Mouse (Mus musculus): ENCODE measurements at regions not wholly inside any gene's neighbourhood (a gene's known extent, or its start where the extent isn't known, plus 50 kb on each side); places are given as distances from the start of the nearest gene placed in this dataset.

GRCm38 (mm10) chr15:88361351-88361750 is 238.8 kb upstream of the Zdhhc25 start:
- Histone ChIP-seq H3K36me3 (no peaks in the 10 kb centered on the region), H3K4me3 (no peak overlapping the region), H3K27me3 (ENCODE audit: low read depth, poor library complexity, severe bottlenecking) (no peaks in the 10 kb centered on the region), H3K9me3 (replicated peaks) (no peaks in the 10 kb centered on the region), H3K4me1 (0 out of 2 replicates have a peak, but pooled peaks cover 4% of the 10 kb centered on the region), H3K27ac (replicated peaks) (no peak overlapping the region)
- WGBS: 75% methylated on average over 5 of the region's 5 CpGs
- DNase-seq (ENCODE audit: low spot score): no peak

DNA sequence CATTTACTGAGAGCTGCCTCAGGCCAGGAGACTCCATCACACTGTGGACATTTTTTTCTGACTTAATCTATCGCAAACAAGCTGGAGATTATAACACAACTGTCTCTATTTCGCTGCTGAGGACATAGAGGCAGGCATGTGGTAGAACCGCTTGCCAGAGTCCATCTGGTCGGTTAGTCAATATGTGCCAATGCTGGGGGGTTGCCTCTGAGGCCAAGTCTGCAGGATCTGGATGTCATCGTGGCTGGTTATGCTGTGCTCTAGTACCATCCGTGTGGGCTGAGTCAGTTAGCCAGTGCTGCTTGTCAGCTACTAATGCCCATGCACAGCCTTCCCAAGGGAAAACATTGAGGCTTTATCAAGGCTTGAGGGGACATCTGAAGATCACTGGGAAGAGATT is 237.1 kb upstream of the Zdhhc25 start:
- Histone ChIP-seq H3K36me3 (no peaks in the 10 kb centered on the region), H3K4me3 (no peak overlapping the region), H3K9me3 (replicated peaks) (no peaks in the 10 kb centered on the region), H3K4me1 (0 out of 2 replicates have a peak, but pooled peaks cover 4% of the 10 kb centered on the region), H3K27me3 (ENCODE audit: low read depth, poor library complexity, severe bottlenecking) (no peaks in the 10 kb centered on the region), H3K27ac (replicated peaks) (no peak overlapping the region)
- DNase-seq (ENCODE audit: low spot score): no peak
- 85% methylated on average over 6 of the region's 6 CpGs for WGBS

DNA sequence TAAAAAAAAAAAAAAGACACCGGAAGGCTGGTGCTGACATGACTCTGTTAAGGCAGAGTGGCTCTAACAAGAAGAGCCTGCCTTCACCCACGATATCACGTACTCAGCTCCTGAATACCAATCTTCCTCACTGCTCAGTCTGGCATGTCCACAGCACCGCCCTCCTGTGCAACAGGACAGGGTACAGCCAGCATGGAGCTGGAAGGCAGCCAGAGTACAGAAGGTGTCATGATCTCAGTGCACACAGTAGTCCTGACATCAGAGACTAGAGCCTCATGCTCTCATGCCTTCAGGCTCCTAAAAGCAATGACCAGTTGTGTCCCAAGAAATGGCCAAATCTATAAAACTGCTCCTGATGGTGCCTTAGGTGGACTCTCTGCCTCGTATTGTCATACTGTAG is 229.7 kb upstream of the Zdhhc25 start:
- no peaks in the 10 kb centered on the region for H3K36me3 ChIP-seq
- no peak overlapping the region for H3K27ac ChIP-seq (replicated peaks)
- no peak overlapping the region for H3K4me3 ChIP-seq
- H3K4me1 ChIP-seq: peaks cover 4% of the 10 kb centered on the region; the same call in 1 of the 2 replicates
- no peak for DNase-seq (ENCODE audit: low spot score)
- H3K27me3 ChIP-seq (ENCODE audit: low read depth, poor library complexity, severe bottlenecking): no peaks in the 10 kb centered on the region
- no peaks in the 10 kb centered on the region for H3K9me3 ChIP-seq (replicated peaks)
- WGBS: 83% methylated on average over 5 of the region's 5 CpGs

DNA sequence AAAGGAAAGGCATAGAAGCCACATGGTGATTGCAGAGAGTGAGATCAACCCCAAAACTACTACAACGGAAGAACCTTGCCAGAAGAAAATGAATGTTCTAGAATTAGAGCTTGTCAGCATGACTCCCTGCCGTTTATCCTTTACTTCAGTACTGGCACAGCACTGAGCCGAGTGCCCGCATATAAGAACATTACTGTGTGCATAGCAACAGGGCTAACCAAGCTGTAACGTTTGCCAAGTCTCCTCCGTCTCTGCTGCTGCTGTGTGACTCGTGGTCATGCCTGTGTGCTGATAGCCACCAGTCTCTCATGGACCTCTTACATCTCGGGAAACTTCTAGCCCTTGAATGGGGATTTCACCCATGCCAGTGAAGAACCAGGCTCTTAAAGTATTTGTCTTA is 228.1 kb upstream of the Zdhhc25 start:
- peaks cover 4% of the 10 kb centered on the region; the same call in 1 of the 2 replicates for H3K4me1 ChIP-seq
- H3K4me3 ChIP-seq: no peak overlapping the region
- DNase-seq (ENCODE audit: low spot score): no peak
- no peaks in the 10 kb centered on the region for H3K36me3 ChIP-seq
- no peaks in the 10 kb centered on the region for H3K27me3 ChIP-seq (ENCODE audit: low read depth, poor library complexity, severe bottlenecking)
- H3K27ac ChIP-seq (replicated peaks): no peak overlapping the region
- no peaks in the 10 kb centered on the region for H3K9me3 ChIP-seq (replicated peaks)
- 85% methylated on average over 8 of the region's 8 CpGs for WGBS

GRCm38 (mm10) chr15:88373923-88374322 is 226.2 kb upstream of the Zdhhc25 start:
- no peak overlapping the region for H3K4me3 ChIP-seq
- H3K36me3 ChIP-seq: no peaks in the 10 kb centered on the region
- H3K4me1 ChIP-seq: peaks cover 4% of the 10 kb centered on the region; the same call in 1 of the 2 replicates
- 71% methylated on average over 6 of the region's 6 CpGs for WGBS
- H3K27ac ChIP-seq (replicated peaks): no peak overlapping the region
- DNase-seq (ENCODE audit: low spot score): no peak
- no peaks in the 10 kb centered on the region for H3K27me3 ChIP-seq (ENCODE audit: low read depth, poor library complexity, severe bottlenecking)
- no peaks in the 10 kb centered on the region for H3K9me3 ChIP-seq (replicated peaks)

DNA sequence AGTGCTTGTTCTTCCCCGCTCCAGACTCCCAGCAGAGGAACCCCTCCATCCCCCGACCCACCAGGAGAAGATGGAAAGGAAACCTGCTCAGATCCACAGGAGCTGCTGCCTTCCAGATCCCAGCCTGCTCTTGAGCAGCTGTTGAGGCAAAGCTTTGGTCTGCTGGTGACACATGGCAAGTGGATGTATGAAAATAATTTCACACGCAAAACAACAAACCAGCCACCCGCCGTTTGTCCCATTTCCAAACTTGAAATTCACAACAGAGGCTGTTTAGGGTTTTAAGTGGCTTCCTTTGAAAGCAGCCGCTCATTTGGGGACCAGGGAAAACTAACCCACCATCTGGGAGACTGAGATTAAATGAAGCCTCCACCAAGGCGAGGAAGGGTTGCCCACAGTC is 220.8 kb upstream of the Zdhhc25 start:
- WGBS: 83% methylated on average over 7 of the region's 7 CpGs
- H3K9me3 ChIP-seq (replicated peaks): no peaks in the 10 kb centered on the region

DNA sequence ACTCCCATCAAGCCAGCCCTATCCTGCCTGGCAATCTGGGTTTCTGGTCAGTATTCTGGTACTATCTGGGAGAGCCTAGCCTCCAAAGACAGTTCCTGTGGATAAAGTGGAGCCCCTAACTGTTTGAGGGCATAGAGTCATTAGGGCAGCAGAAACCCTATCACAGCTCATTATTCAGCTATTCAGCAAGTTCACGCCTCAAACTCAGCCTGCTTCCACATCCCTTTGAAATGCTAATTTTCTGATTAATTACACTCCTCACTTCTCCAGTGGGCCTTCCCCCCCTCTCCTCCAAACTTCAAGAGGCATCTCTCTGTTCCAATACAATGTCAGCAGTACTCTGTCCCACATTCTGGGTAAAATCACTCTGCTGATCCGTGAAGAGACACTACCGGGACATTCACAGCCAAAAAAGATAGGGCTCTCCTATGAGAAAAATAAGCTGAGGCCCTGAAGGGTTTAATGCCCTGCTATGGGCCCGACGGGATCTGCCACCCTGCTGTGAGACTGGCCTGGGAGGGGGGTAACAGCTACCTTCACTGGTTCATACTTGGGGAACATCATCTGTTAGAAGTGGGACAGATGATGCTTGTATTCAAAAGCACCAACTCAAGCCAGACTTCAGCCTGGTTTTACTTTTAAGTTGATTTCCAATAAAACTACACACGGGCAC is 220.0 kb upstream of the Zdhhc25 start:
- Histone ChIP-seq H3K27me3 (ENCODE audit: low read depth, poor library complexity, severe bottlenecking) (peaks cover 13% of the 10 kb centered on the region; the same call in 1 of the 2 replicates), H3K4me3 (no peak overlapping the region), H3K9me3 (replicated peaks) (no peaks in the 10 kb centered on the region), H3K36me3 (no peaks in the 10 kb centered on the region), H3K27ac (replicated peaks) (0 out of 2 replicates have a peak overlapping the region, but pooled peaks have one; percentile 38), H3K4me1 (peaks cover 20% of the 10 kb centered on the region)
- DNase-seq (ENCODE audit: low spot score): no peak
- WGBS: 15% methylated on average over 6 of the region's 6 CpGs

More for the DNA sequence above, 220.8 kb upstream of the Zdhhc25 start:
- no peak for DNase-seq (ENCODE audit: low spot score)
- Histone ChIP-seq H3K27me3 (ENCODE audit: low read depth, poor library complexity, severe bottlenecking) (peaks cover 13% of the 10 kb centered on the region; the same call in 1 of the 2 replicates), H3K4me3 (no peak overlapping the region), H3K4me1 (peaks cover 20% of the 10 kb centered on the region), H3K27ac (replicated peaks) (no peak overlapping the region), H3K36me3 (no peaks in the 10 kb centered on the region)

DNA sequence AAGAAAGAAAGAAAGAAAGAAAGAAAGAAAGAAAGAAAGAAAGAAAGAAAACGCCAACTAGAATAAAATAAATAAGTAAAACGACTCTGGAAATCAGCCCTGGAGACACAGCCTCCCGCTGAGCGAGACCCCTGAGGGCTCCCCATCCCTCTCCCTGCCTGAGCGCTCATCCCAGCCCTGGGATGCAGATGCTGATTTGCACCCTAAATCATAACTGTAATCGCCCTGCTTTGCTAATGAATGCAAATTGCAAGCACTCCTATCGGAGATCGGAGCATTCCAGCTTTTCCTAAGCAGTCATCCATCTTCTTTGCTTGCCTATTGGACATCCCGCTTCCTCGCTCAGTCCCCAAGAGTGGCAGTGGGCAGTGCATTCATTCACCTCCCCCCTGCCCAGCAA is 218.7 kb upstream of the Zdhhc25 start:
- Histone ChIP-seq H3K4me1 (peaks cover 20% of the 10 kb centered on the region), H3K9me3 (replicated peaks) (no peaks in the 10 kb centered on the region), H3K27me3 (ENCODE audit: low read depth, poor library complexity, severe bottlenecking) (peaks cover 13% of the 10 kb centered on the region; the same call in 1 of the 2 replicates), H3K4me3 (no peak overlapping the region), H3K36me3 (no peaks in the 10 kb centered on the region), H3K27ac (replicated peaks) (no peak overlapping the region)
- DNase-seq (ENCODE audit: low spot score): no peak
- WGBS: 57% methylated on average over 10 of the region's 10 CpGs

- Histone ChIP-seq H3K27ac (replicated peaks) (no peak overlapping the region), H3K4me1 (peaks cover 5% of the 10 kb centered on the region), H3K36me3 (no peaks in the 10 kb centered on the region), H3K9me3 (replicated peaks) (peaks cover 2% of the 10 kb centered on the region; the same call in 1 of the 2 replicates), H3K4me3 (no peak overlapping the region), H3K27me3 (ENCODE audit: low read depth, poor library complexity, severe bottlenecking) (peaks cover 13% of the 10 kb centered on the region; the same call in 1 of the 2 replicates)
- 78% methylated on average over 2 of the region's 2 CpGs for WGBS
- DNase-seq (ENCODE audit: low spot score): no peak
These were observed 214.2 kb upstream of the Zdhhc25 start for GRCm38 (mm10) chr15:88385943-88386342.

DNA sequence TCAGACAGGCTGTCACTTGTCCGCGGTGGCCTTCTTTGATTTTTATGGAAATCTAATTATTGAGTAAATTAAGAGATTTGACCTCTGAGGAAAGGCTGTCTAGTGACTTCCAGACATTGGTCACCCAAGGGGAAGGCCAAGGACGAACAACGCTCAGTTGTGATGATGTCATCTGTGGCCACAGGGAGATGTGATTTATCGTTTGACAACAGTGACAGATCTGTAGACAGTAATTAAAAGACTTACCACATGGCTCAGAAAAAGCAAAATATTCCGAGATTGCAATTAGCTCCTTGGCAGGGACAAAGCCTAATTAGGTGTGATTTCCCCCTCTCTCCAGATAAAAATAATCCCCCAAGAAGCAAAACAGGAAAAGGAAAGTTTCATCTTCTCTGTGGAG is 213.4 kb upstream of the Zdhhc25 start:
- Histone ChIP-seq H3K36me3 (no peaks in the 10 kb centered on the region), H3K27ac (replicated peaks) (no peak overlapping the region), H3K4me3 (no peak overlapping the region), H3K27me3 (ENCODE audit: low read depth, poor library complexity, severe bottlenecking) (peaks cover 9% of the 10 kb centered on the region; the same call in 1 of the 2 replicates), H3K4me1 (peaks cover 2% of the 10 kb centered on the region), H3K9me3 (replicated peaks) (peaks cover 2% of the 10 kb centered on the region; the same call in 1 of the 2 replicates)
- no peak for DNase-seq (ENCODE audit: low spot score)
- 84% methylated on average over 6 of the region's 6 CpGs for WGBS

DNA sequence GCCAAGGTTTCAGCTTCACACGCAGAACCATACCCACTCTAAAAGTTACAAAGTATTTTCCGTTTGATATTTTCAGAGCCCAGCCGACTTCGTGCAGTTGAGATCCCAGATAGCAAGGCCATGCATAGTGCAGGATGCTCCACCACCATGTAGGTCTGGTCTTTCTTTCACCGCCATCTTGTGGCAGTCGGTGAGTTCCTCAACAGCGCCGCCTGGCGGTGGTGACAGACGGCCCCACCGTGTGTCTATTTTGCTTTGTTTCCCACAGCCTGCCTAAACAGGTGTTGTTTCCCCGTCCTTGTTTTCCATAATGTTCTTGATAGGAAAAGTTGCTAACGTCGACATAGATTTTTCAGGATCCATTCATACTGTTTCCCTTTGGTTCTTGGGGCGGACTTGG is 208.3 kb upstream of the Zdhhc25 start:
- WGBS: 79% methylated on average over 15 of the region's 15 CpGs
- peaks cover 2% of the 10 kb centered on the region; the same call in 1 of the 2 replicates for H3K9me3 ChIP-seq (replicated peaks)
- H3K4me1 ChIP-seq: no peaks in the 10 kb centered on the region
- no peak overlapping the region for H3K4me3 ChIP-seq
- no peaks in the 10 kb centered on the region for H3K27me3 ChIP-seq (ENCODE audit: low read depth, poor library complexity, severe bottlenecking)
- no peak for DNase-seq (ENCODE audit: low spot score)
- no peaks in the 10 kb centered on the region for H3K36me3 ChIP-seq
- no peak overlapping the region for H3K27ac ChIP-seq (replicated peaks)

DNA sequence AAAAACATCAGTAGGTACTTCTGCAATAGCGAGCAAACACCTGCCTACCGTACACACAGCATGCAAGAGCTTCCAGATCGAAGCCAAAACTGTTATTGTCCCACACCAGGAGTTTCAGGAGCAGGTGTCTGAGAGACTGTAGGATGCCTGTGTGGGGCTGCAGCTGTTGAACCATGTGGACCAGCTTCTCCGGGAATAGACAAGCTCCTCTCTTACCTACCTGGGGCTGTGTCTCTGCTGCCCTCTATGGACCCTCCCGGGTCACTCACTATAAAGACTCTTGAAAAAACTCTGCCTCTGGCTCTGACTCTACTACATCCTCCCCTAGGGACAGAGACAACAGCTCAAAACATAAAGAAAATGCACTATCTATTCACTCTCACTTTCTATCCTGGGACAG is 201.0 kb upstream of the Zdhhc25 start:
- no peaks in the 10 kb centered on the region for H3K9me3 ChIP-seq (replicated peaks)
- H3K27me3 ChIP-seq (ENCODE audit: low read depth, poor library complexity, severe bottlenecking): no peaks in the 10 kb centered on the region
- H3K4me1 ChIP-seq: no peaks in the 10 kb centered on the region; the same call in 1 of the 2 replicates
- no peak overlapping the region for H3K27ac ChIP-seq (replicated peaks)
- 54% methylated on average over 5 of the region's 5 CpGs for WGBS
- no peak for DNase-seq (ENCODE audit: low spot score)
- H3K36me3 ChIP-seq: no peaks in the 10 kb centered on the region
- no peak overlapping the region for H3K4me3 ChIP-seq

DNA sequence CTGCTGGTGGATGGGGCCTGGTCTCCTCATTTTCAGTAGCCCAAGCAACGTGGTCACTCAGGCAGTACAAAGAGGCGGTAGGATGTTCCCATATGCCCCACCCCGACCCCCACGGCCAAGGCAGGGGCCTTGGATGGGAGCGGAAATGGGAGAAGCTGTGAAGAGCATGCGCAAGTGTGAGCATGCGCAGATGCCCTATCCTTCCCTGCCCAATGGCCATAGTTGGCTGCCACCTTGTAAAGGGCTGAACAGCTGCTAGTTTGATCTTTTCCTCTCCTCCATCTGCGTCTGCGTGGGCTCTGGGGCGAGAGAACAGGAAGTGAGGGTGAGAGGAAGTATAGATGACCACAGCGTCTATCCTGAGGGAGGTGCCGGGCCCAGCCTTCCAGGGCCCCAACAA is 200.1 kb upstream of the Zdhhc25 start:
- Histone ChIP-seq H3K4me3 (no peak overlapping the region), H3K27me3 (ENCODE audit: low read depth, poor library complexity, severe bottlenecking) (no peaks in the 10 kb centered on the region), H3K9me3 (replicated peaks) (no peaks in the 10 kb centered on the region), H3K27ac (replicated peaks) (no peak overlapping the region), H3K4me1 (no peaks in the 10 kb centered on the region; the same call in 1 of the 2 replicates), H3K36me3 (no peaks in the 10 kb centered on the region)
- no peak for DNase-seq (ENCODE audit: low spot score)
- 88% methylated on average over 12 of the region's 12 CpGs for WGBS

Data from midbrain, embryonic 10.5 days (tissue).